In genomic region chr4:46042505-46042850, GRCm38 (mm10) we compare ENCODE assay signal across 12 mouse cellular contexts. TPM values are rescaled to one million over a fixed set of nuclear protein-coding genes. Genes with fewer than 3 reads are reported as not detected.
DNase-seq lines count a peak whose midpoint lies in the region; ATAC-seq lines count a peak whose summit lies in the region.
"Had no signal": no experiment of that assay in that cellular context is flagged by ENCODE, and none has a peak within 500 bp of the region (broad histone marks: within the 10 kb centered on the region; RNA-seq: fewer than 3 reads in every experiment).

No protein-coding gene starts in this region.

- H3K4me2 ChIP-seq in heart, embryonic 12.5 days = peak overlapping the region; percentile 80
- no peak overlapping the region for H3K4me2 ChIP-seq in midbrain, embryonic 16.5 days (ENCODE audit: low read length)
- H3K4me2 ChIP-seq: limb, embryonic 15.5 days; midbrain, embryonic 13.5 days had no signal

- intact Hi-C loops in heart, postnatal 36 days (cut with DNase I) = loop anchor here (5.0 kb wide), 1 partner anchor 45 kb away; no protein-coding TSS in a partner anchor

- peak overlapping the region; percentile 95 for H3K9ac ChIP-seq in heart, embryonic 12.5 days
- H3K9ac ChIP-seq in midbrain, embryonic 16.5 days (ENCODE audit: low read depth, low read length) = no peak overlapping the region
- H3K9ac ChIP-seq: limb, embryonic 15.5 days; midbrain, embryonic 13.5 days had no signal

- H3K4me1 ChIP-seq in heart, embryonic 12.5 days (replicated peaks) = peaks cover 74% of the 10 kb centered on the region
- H3K4me1 ChIP-seq in midbrain, embryonic 10.5 days = peaks cover 48% of the 10 kb centered on the region
- H3K4me1 ChIP-seq in midbrain, embryonic 16.5 days (ENCODE audit: control insufficient read depth, insufficient read depth, low read length) = peaks cover 9% of the 10 kb centered on the region; the same call in 1 of the 2 replicates
- H3K4me1 ChIP-seq in erythroblast, embryonic 14.5 days (ENCODE audit: control insufficient read depth) = peaks cover 81% of the 10 kb centered on the region

- no peak for DNase-seq in heart, postnatal 36 days
- DNase-seq in midbrain, embryonic 10.5 days (ENCODE audit: low spot score) = no peak
- DNase-seq in adrenal gland, postnatal 14 days = no peak
- no peak for DNase-seq in cerebellum, adult 8-10 months
- DNase-seq: right cerebral cortex, postnatal 4 days; thymus, adult 18-20 months had no signal

- 0 out of 2 replicates have a peak, but pooled peaks cover 6% of the 10 kb centered on the region for H3K27me3 ChIP-seq in heart, embryonic 12.5 days (replicated peaks)
- H3K27me3 ChIP-seq in midbrain, embryonic 10.5 days (ENCODE audit: low read depth, poor library complexity, severe bottlenecking) = peaks cover 53% of the 10 kb centered on the region
- H3K27me3 ChIP-seq in midbrain, embryonic 16.5 days (ENCODE audit: control insufficient read depth, insufficient read depth, low read depth, low read length) = peaks cover 32% of the 10 kb centered on the region
- peaks cover 21% of the 10 kb centered on the region for H3K27me3 ChIP-seq in erythroblast, embryonic 14.5 days (ENCODE audit: control insufficient read depth)

- H3K9me3 ChIP-seq in heart, embryonic 12.5 days (replicated peaks) = no peaks in the 10 kb centered on the region
- no peaks in the 10 kb centered on the region for H3K9me3 ChIP-seq in midbrain, embryonic 10.5 days (replicated peaks)
- H3K9me3 ChIP-seq in midbrain, embryonic 16.5 days (replicated peaks; ENCODE audit: control insufficient read depth, low read length, poor library complexity, severe bottlenecking) = no peaks in the 10 kb centered on the region
- H3K9me3 ChIP-seq in erythroblast, embryonic 14.5 days (ENCODE audit: control insufficient read depth, low read length) = no peaks in the 10 kb centered on the region
- H3K9me3 ChIP-seq: limb, embryonic 15.5 days; midbrain, embryonic 13.5 days had no signal

- H3K36me3 ChIP-seq in heart, embryonic 12.5 days = peaks cover 16% of the 10 kb centered on the region; the same call in 1 of the 2 replicates
- no peaks in the 10 kb centered on the region for H3K36me3 ChIP-seq in midbrain, embryonic 10.5 days
- H3K36me3 ChIP-seq in midbrain, embryonic 16.5 days (ENCODE audit: control insufficient read depth, insufficient read depth, low read length) = no peaks in the 10 kb centered on the region
- peaks cover 77% of the 10 kb centered on the region for H3K36me3 ChIP-seq in erythroblast, embryonic 14.5 days (ENCODE audit: control insufficient read depth)
- H3K36me3 ChIP-seq: limb, embryonic 15.5 days; midbrain, embryonic 13.5 days had no signal

- peak overlapping the region; percentile 90 for H3K4me3 ChIP-seq in heart, embryonic 12.5 days
- H3K4me3 ChIP-seq in midbrain, embryonic 10.5 days = no peak overlapping the region
- no peak overlapping the region for H3K4me3 ChIP-seq in midbrain, embryonic 16.5 days (ENCODE audit: low read depth, low read length)
- peak overlapping the region; percentile 90 for H3K4me3 ChIP-seq in erythroblast, embryonic 14.5 days (replicated peaks)
- H3K4me3 ChIP-seq: limb, embryonic 15.5 days; midbrain, embryonic 13.5 days had no signal

- ATAC-seq in heart, embryonic 12.5 days (ENCODE audit: insufficient number of reproducible peaks, low FRiP score) = 0 out of 2 replicates have a peak, but pooled peaks have one; percentile 33
- ATAC-seq in midbrain, embryonic 16.5 days = no peak
- 0 out of 2 replicates have a peak, but pooled peaks have one; percentile 18 for ATAC-seq in megakaryocyte progenitor cell, adult 5-6 weeks (replicated peaks; ENCODE audit: poor library complexity)
- ATAC-seq: midbrain, embryonic 13.5 days had no signal

- WGBS in heart, embryonic 12.5 days = 9% methylated on average over 5 of the region's 5 CpGs
- 33% methylated on average over 5 of the region's 5 CpGs for WGBS in midbrain, embryonic 10.5 days
- WGBS in midbrain, embryonic 16.5 days = 27% methylated on average over 5 of the region's 5 CpGs

- H3K27ac ChIP-seq in heart, embryonic 12.5 days (ENCODE audit: poor library complexity, severe bottlenecking) = peak overlapping the region; percentile 100
- H3K27ac ChIP-seq in midbrain, embryonic 10.5 days (replicated peaks) = peak overlapping the region; percentile 49
- no peak overlapping the region for H3K27ac ChIP-seq in midbrain, embryonic 16.5 days (ENCODE audit: low read length)
- H3K27ac ChIP-seq: limb, embryonic 15.5 days; midbrain, embryonic 13.5 days had no signal

RNA-seq across cellular contexts. Expression of gene Tmod1, which starts 3.7 kb away (rescaled TPM):
- polyA plus RNA-seq in heart, embryonic 12.5 days (2016; fragmentation: Nextera tagmentation; extraction: Ambion mirVana) = 195 and 203 TPM in 2 replicates
- total RNA-seq in heart, postnatal 36 days (2021) = 100 to 1,000 TPM; 272 to 278 TPM
- 1.6 and 3.0 TPM in 2 replicates for polyA plus RNA-seq in midbrain, embryonic 10.5 days (2016; fragmentation: Nextera tagmentation; extraction: Ambion mirVana)
- 0.80 and 0.85 TPM in 2 replicates for polyA plus RNA-seq in midbrain, embryonic 16.5 days (2015; fragmentation: Nextera tagmentation; extraction: Ambion mirVana)
- polyA plus RNA-seq in erythroblast, embryonic 14.5 days (2012) = 22.7 and 25.0 TPM in 2 replicates
- 0.07 and 0.10 TPM in 2 replicates for total RNA-seq in megakaryocyte progenitor cell, adult 5-6 weeks (2015)
- total RNA-seq in megakaryocyte progenitor cell, adult 5-6 weeks (2017) = 0.04 and 0.14 TPM in 2 replicates
- total RNA-seq in adrenal gland, postnatal 14 days (2021) = 3.6 and 4.7 TPM in 2 replicates

Comparison
In these comparisons a context has a peak if more than half of its experiments do, and no peak if none do; other contexts are left out.
1. H3K4me3 ChIP-seq: peak in heart, embryonic 12.5 days (single experiment) and erythroblast, embryonic 14.5 days (single experiment); none in midbrain, embryonic 10.5 days (single experiment) and midbrain, embryonic 16.5 days (single experiment).